Mouse (Mus musculus) bone marrow, adult 2 months (tissue): ENCODE results near the gene Tlx2.

Source experiments
- CTCF ChIP-seq: fragments of 200-500 bp; IDR thresholded peaks from 2 replicates; pipeline ENCODE4 v1.5.1; 2011; ENCODE audit warnings: low read length, control low read depth; ENCODE audit not compliant: control insufficient read depth, insufficient read depth
- POLR2A ChIP-seq: fragments of 200-500 bp; IDR thresholded peaks from 2 replicates; pipeline ENCODE4 v1.6.1; 2011; ENCODE audit warnings: low read depth, mild to moderate bottlenecking, control low read depth, low read length, borderline replicate concordance; ENCODE audit not compliant: control insufficient read depth

- TF ChIP-seq CTCF = no peak
- TF ChIP-seq POLR2A = no peak
Observed at GRCm38 (mm10) chr6:83119734-83120051, 49.6 kb upstream of the Tlx2 start.
